Mouse (Mus musculus): ENCODE results near the gene Cyp2c23. TPM values are rescaled to one million over a fixed set of nuclear protein-coding genes. Genes with fewer than 3 reads are reported as not detected.

Cyp2c23 gene
- polyA plus RNA-seq, 1 experiment from 2014 or later: 4.0 TPM

GRCm38 (mm10) chr19:44032046-44032744 lies 3.2 kb upstream of the Cyp2c23 start:
- 85% methylated on average over 11 of the region's 11 CpGs for WGBS
- no peak for ATAC-seq (ENCODE audit: insufficient read depth, low FRiP score)
- Histone ChIP-seq H3K36me3 (ENCODE audit: control insufficient read depth, insufficient read depth, low read length) (peaks cover 6% of the 10 kb centered on the region; the same call in 1 of the 2 replicates), H3K27me3 (ENCODE audit: control insufficient read depth, insufficient read depth, low read length) (no peaks in the 10 kb centered on the region), H3K9ac (ENCODE audit: low read length) (no peak overlapping the region), H3K4me2 (ENCODE audit: low read depth, low read length) (no peak overlapping the region), H3K4me1 (ENCODE audit: control insufficient read depth, insufficient read depth, low read length) (0 out of 2 replicates have a peak, but pooled peaks cover 3% of the 10 kb centered on the region), H3K27ac (ENCODE audit: low read length) (no peak overlapping the region), H3K4me3 (replicated peaks; ENCODE audit: low read length) (no peak overlapping the region), H3K9me3 (replicated peaks; ENCODE audit: control insufficient read depth, low read length) (no peaks in the 10 kb centered on the region)

GRCm38 (mm10) chr19:44030024-44030423 lies 1.0 kb upstream of the Cyp2c23 start:
- 71% methylated on average over 5 of the region's 5 CpGs for WGBS
- Histone ChIP-seq H3K9ac (ENCODE audit: low read length) (no peak overlapping the region), H3K9me3 (replicated peaks; ENCODE audit: control insufficient read depth, low read length) (no peaks in the 10 kb centered on the region), H3K4me1 (ENCODE audit: control insufficient read depth, insufficient read depth, low read length) (0 out of 2 replicates have a peak, but pooled peaks cover 3% of the 10 kb centered on the region), H3K4me3 (replicated peaks; ENCODE audit: low read length) (no peak overlapping the region), H3K27me3 (ENCODE audit: control insufficient read depth, insufficient read depth, low read length) (no peaks in the 10 kb centered on the region), H3K4me2 (ENCODE audit: low read depth, low read length) (no peak overlapping the region), H3K36me3 (ENCODE audit: control insufficient read depth, insufficient read depth, low read length) (no peaks in the 10 kb centered on the region), H3K27ac (ENCODE audit: low read length) (no peak overlapping the region)
- ATAC-seq (ENCODE audit: insufficient read depth, low FRiP score): peak; percentile 56; the same call in 1 of the 2 replicates

- no peaks in the 10 kb centered on the region for H3K27me3 ChIP-seq (ENCODE audit: control insufficient read depth, insufficient read depth, low read length)
- no peak overlapping the region for H3K27ac ChIP-seq (ENCODE audit: low read length)
- 61% methylated on average over 8 of the region's 8 CpGs for WGBS
- H3K4me3 ChIP-seq (replicated peaks; ENCODE audit: low read length): no peak overlapping the region
- 0 out of 2 replicates have a peak, but pooled peaks cover 3% of the 10 kb centered on the region for H3K4me1 ChIP-seq (ENCODE audit: control insufficient read depth, insufficient read depth, low read length)
- H3K9ac ChIP-seq (ENCODE audit: low read length): no peak overlapping the region
- H3K36me3 ChIP-seq (ENCODE audit: control insufficient read depth, insufficient read depth, low read length): no peaks in the 10 kb centered on the region
- H3K9me3 ChIP-seq (replicated peaks; ENCODE audit: control insufficient read depth, low read length): no peaks in the 10 kb centered on the region
- H3K4me2 ChIP-seq (ENCODE audit: low read depth, low read length): no peak overlapping the region
- ATAC-seq (ENCODE audit: insufficient read depth, low FRiP score): no peak
These were observed 2.0 kb downstream of the Cyp2c23 start for GRCm38 (mm10) chr19:44026956-44027530.

- Histone ChIP-seq H3K4me2 (ENCODE audit: low read depth, low read length) (no peak overlapping the region), H3K9me3 (replicated peaks; ENCODE audit: control insufficient read depth, low read length) (no peaks in the 10 kb centered on the region), H3K4me3 (replicated peaks; ENCODE audit: low read length) (no peak overlapping the region), H3K4me1 (ENCODE audit: control insufficient read depth, insufficient read depth, low read length) (0 out of 2 replicates have a peak, but pooled peaks cover 3% of the 10 kb centered on the region), H3K9ac (ENCODE audit: low read length) (no peak overlapping the region), H3K27me3 (ENCODE audit: control insufficient read depth, insufficient read depth, low read length) (no peaks in the 10 kb centered on the region), H3K27ac (ENCODE audit: low read length) (no peak overlapping the region), H3K36me3 (ENCODE audit: control insufficient read depth, insufficient read depth, low read length) (no peaks in the 10 kb centered on the region)
- WGBS: 77% methylated on average over 13 of the region's 13 CpGs
- 0 out of 2 replicates have a peak, but pooled peaks have one; percentile 25 for ATAC-seq (ENCODE audit: insufficient read depth, low FRiP score)
These were observed 4.0 kb downstream of the Cyp2c23 start for GRCm38 (mm10) chr19:44024921-44025585.

GRCm38 (mm10) chr19:44023066-44023465 lies 5.9 kb downstream of the Cyp2c23 start:
- 60% methylated on average over 5 of the region's 5 CpGs for WGBS
- Histone ChIP-seq H3K27ac (ENCODE audit: low read length) (no peak overlapping the region), H3K9me3 (replicated peaks; ENCODE audit: control insufficient read depth, low read length) (no peaks in the 10 kb centered on the region), H3K36me3 (ENCODE audit: control insufficient read depth, insufficient read depth, low read length) (no peaks in the 10 kb centered on the region), H3K27me3 (ENCODE audit: control insufficient read depth, insufficient read depth, low read length) (no peaks in the 10 kb centered on the region), H3K4me1 (ENCODE audit: control insufficient read depth, insufficient read depth, low read length) (no peaks in the 10 kb centered on the region), H3K4me2 (ENCODE audit: low read depth, low read length) (no peak overlapping the region), H3K4me3 (replicated peaks; ENCODE audit: low read length) (no peak overlapping the region), H3K9ac (ENCODE audit: low read length) (no peak overlapping the region)
- no peak for ATAC-seq (ENCODE audit: insufficient read depth, low FRiP score)

- no peak for ATAC-seq (ENCODE audit: insufficient read depth, low FRiP score)
- no peaks in the 10 kb centered on the region for H3K4me1 ChIP-seq (ENCODE audit: control insufficient read depth, insufficient read depth, low read length)
- WGBS: 81% methylated on average over 4 of the region's 4 CpGs
- no peak overlapping the region for H3K4me2 ChIP-seq (ENCODE audit: low read depth, low read length)
- no peak overlapping the region for H3K4me3 ChIP-seq (replicated peaks; ENCODE audit: low read length)
- no peaks in the 10 kb centered on the region for H3K9me3 ChIP-seq (replicated peaks; ENCODE audit: control insufficient read depth, low read length)
- no peaks in the 10 kb centered on the region for H3K27me3 ChIP-seq (ENCODE audit: control insufficient read depth, insufficient read depth, low read length)
- no peak overlapping the region for H3K27ac ChIP-seq (ENCODE audit: low read length)
- no peaks in the 10 kb centered on the region for H3K36me3 ChIP-seq (ENCODE audit: control insufficient read depth, insufficient read depth, low read length)
- no peak overlapping the region for H3K9ac ChIP-seq (ENCODE audit: low read length)
These were observed 7.5 kb downstream of the Cyp2c23 start for GRCm38 (mm10) chr19:44021502-44021901.

- Histone ChIP-seq H3K4me1 (ENCODE audit: control insufficient read depth, insufficient read depth, low read length) (no peaks in the 10 kb centered on the region), H3K36me3 (ENCODE audit: control insufficient read depth, insufficient read depth, low read length) (no peaks in the 10 kb centered on the region), H3K4me2 (ENCODE audit: low read depth, low read length) (no peak overlapping the region), H3K4me3 (replicated peaks; ENCODE audit: low read length) (no peak overlapping the region), H3K27ac (ENCODE audit: low read length) (no peak overlapping the region), H3K9ac (ENCODE audit: low read length) (no peak overlapping the region), H3K27me3 (ENCODE audit: control insufficient read depth, insufficient read depth, low read length) (no peaks in the 10 kb centered on the region), H3K9me3 (replicated peaks; ENCODE audit: control insufficient read depth, low read length) (no peaks in the 10 kb centered on the region)
- ATAC-seq (ENCODE audit: insufficient read depth, low FRiP score): no peak
- 61% methylated on average over 7 of the region's 7 CpGs for WGBS
These were observed 9.3 kb downstream of the Cyp2c23 start for GRCm38 (mm10) chr19:44019739-44020138.

GRCm38 (mm10) chr19:44013862-44014261 lies 15.1 kb downstream of the Cyp2c23 start:
- ATAC-seq (ENCODE audit: insufficient read depth, low FRiP score): peak; percentile 89; the same call in 1 of the 2 replicates
- Histone ChIP-seq H3K27me3 (ENCODE audit: control insufficient read depth, insufficient read depth, low read length) (no peaks in the 10 kb centered on the region), H3K9me3 (replicated peaks; ENCODE audit: control insufficient read depth, low read length) (no peaks in the 10 kb centered on the region), H3K4me1 (ENCODE audit: control insufficient read depth, insufficient read depth, low read length) (no peaks in the 10 kb centered on the region), H3K36me3 (ENCODE audit: control insufficient read depth, insufficient read depth, low read length) (no peaks in the 10 kb centered on the region), H3K4me3 (replicated peaks; ENCODE audit: low read length) (no peak overlapping the region), H3K4me2 (ENCODE audit: low read depth, low read length) (no peak overlapping the region), H3K27ac (ENCODE audit: low read length) (peak overlapping the region; percentile 80; the same call in 1 of the 2 replicates), H3K9ac (ENCODE audit: low read length) (no peak overlapping the region)
- 54% methylated on average over 6 of the region's 6 CpGs for WGBS

GRCm38 (mm10) chr19:44008784-44009183 lies 20.2 kb downstream of the Cyp2c23 start:
- no peak overlapping the region for H3K9ac ChIP-seq (ENCODE audit: low read length)
- H3K4me1 ChIP-seq (ENCODE audit: control insufficient read depth, insufficient read depth, low read length): no peaks in the 10 kb centered on the region
- ATAC-seq (ENCODE audit: insufficient read depth, low FRiP score): peak; percentile 57
- H3K27ac ChIP-seq (ENCODE audit: low read length): no peak overlapping the region
- H3K36me3 ChIP-seq (ENCODE audit: control insufficient read depth, insufficient read depth, low read length): no peaks in the 10 kb centered on the region
- WGBS: 37% methylated on average over 15 of the region's 15 CpGs
- H3K4me3 ChIP-seq (replicated peaks; ENCODE audit: low read length): no peak overlapping the region
- H3K4me2 ChIP-seq (ENCODE audit: low read depth, low read length): peak overlapping the region; percentile 24; the same call in 1 of the 2 replicates
- H3K9me3 ChIP-seq (replicated peaks; ENCODE audit: control insufficient read depth, low read length): no peaks in the 10 kb centered on the region
- no peaks in the 10 kb centered on the region for H3K27me3 ChIP-seq (ENCODE audit: control insufficient read depth, insufficient read depth, low read length)

Measured in stomach, embryonic 16.5 days (tissue).